Comparison of ENCODE assay signal across 8 mouse cellular contexts in genomic region chr2:28585043-28585571, GRCm38 (mm10). TPM values are rescaled to one million over a fixed set of nuclear protein-coding genes. Genes with fewer than 3 reads are reported as not detected.
DNase-seq lines count a peak whose midpoint lies in the region; ATAC-seq and TF ChIP-seq lines count a peak whose summit lies in the region.

No protein-coding gene starts in this region.

- no peak overlapping the region for H3K4me3 ChIP-seq in heart, adult 2 months

- H3K36me3 ChIP-seq in heart, adult 2 months (ENCODE audit: control insufficient read depth, insufficient read depth, low read length), result no peaks in the 10 kb centered on the region

- H3K27ac ChIP-seq in heart, adult 2 months, result no peak overlapping the region

- no peaks in the 10 kb centered on the region for H3K79me2 ChIP-seq in heart, adult 2 months (replicated peaks; ENCODE audit: control insufficient read depth, insufficient read depth, low read length)

- intact Hi-C loops in heart, adult 2 months (cut with DNase I), result loop anchor here (1.0 to 5.0 kb wide), 2 partner anchors 57 to 71 kb away; partner anchors contain the start of gene Tsc1
- intact Hi-C loops in gastrocnemius, postnatal 36 days (cut with DNase I), result loop anchor here (1.0 kb wide), 1 partner anchor 70 kb away; no protein-coding TSS in a partner anchor

- H3K27me3 ChIP-seq in heart, adult 2 months (ENCODE audit: control insufficient read depth, insufficient read depth, low read length), result no peaks in the 10 kb centered on the region

- no peak for TF ChIP-seq POLR2A in heart, adult 2 months (IDR thresholded peaks at IDR 0.05; ENCODE audit: insufficient read depth, low read depth, low read length)

- ATAC-seq in megakaryocyte-erythroid progenitor cell, adult 5-6 weeks (replicated peaks; ENCODE audit: low FRiP score, low TSS enrichment, poor library complexity, severe bottlenecking), result peak; percentile 58

- 11% methylated on average over 6 of the region's 6 CpGs for whole genome bisulfite sequencing in heart, adult 2 months

- TF ChIP-seq CTCF in heart, adult 2 months (IDR thresholded peaks at IDR 0.05), result peak; percentile 100

- peak; percentile 75 to 81 for DNase-seq in heart, adult 2 months
- no peak for DNase-seq in heart, adult 11 months
- DNase-seq in WW6 (ENCODE audit: low read depth, low spot score), result peak; percentile 61
- DNase-seq in cerebellum, postnatal 14 days, result peak; percentile 89 to 90
- peak; percentile 65 to 72 for DNase-seq in gastrocnemius, postnatal 36 days
- DNase-seq in layer of hippocampus, postnatal 14 days (ENCODE audit: low spot score in 2 of 2), result peak; percentile 76 to 88
- peak; percentile 68 to 87 for DNase-seq in spleen, postnatal 10 days (ENCODE audit: low spot score in 2 of 2)

- no peaks in the 10 kb centered on the region for H3K4me1 ChIP-seq in heart, adult 2 months (ENCODE audit: control insufficient read depth, insufficient read depth, low read length)

- H3K9ac ChIP-seq in heart, adult 2 months (ENCODE audit: low read depth, low read length), result no peak overlapping the region

- TF ChIP-seq EP300 in heart, adult 2 months (IDR thresholded peaks at IDR 0.05; ENCODE audit: insufficient read depth, low read depth, low read length), result peak; percentile 99

RNA-seq across cellular contexts. Expression of gene Gtf3c5, which starts 1.6 kb away (rescaled TPM):
- 10 to 100 TPM; 11.0 to 12.2 TPM for total RNA-seq in heart, adult 2 months (2021)
- polyA plus RNA-seq in heart, adult 2 months (2012; rRNA removed), result 14.3 and 21.9 TPM in 2 replicates
- 1 to 10 TPM; 5.9 to 6.2 TPM for total RNA-seq in gastrocnemius, postnatal 36 days (2021)
- total RNA-seq in layer of hippocampus, postnatal 14 days (2021), result 10 to 100 TPM; 17.0 to 18.1 TPM
- 33.9 and 43.0 TPM in 2 replicates for total RNA-seq in megakaryocyte-erythroid progenitor cell, adult 5-6 weeks (2014; fragmentation: Nextera tagmentation)
- 18.8 and 25.7 TPM in 2 replicates for total RNA-seq in megakaryocyte-erythroid progenitor cell, adult 5-6 weeks (2017)

RNA-seq across cellular contexts. Expression of gene Cel, which starts 21.9 kb away (rescaled TPM):
- total RNA-seq in heart, adult 2 months (2021), result not detected
- polyA plus RNA-seq in heart, adult 2 months (2012; rRNA removed), result not detected in 2 replicates
- not detected for total RNA-seq in gastrocnemius, postnatal 36 days (2021)
- total RNA-seq in layer of hippocampus, postnatal 14 days (2021), result not detected
- not detected in 2 replicates for total RNA-seq in megakaryocyte-erythroid progenitor cell, adult 5-6 weeks (2014; fragmentation: Nextera tagmentation)
- total RNA-seq in megakaryocyte-erythroid progenitor cell, adult 5-6 weeks (2017), result not detected in 2 replicates

RNA-seq across cellular contexts. Expression of gene Gfi1b, which starts 36.7 kb away (rescaled TPM):
- total RNA-seq in heart, adult 2 months (2021), result not detected
- 0.12 TPM in 2 replicates for polyA plus RNA-seq in heart, adult 2 months (2012; rRNA removed)
- total RNA-seq in gastrocnemius, postnatal 36 days (2021), result not detected
- total RNA-seq in layer of hippocampus, postnatal 14 days (2021), result not detected
- 331 and 332 TPM in 2 replicates for total RNA-seq in megakaryocyte-erythroid progenitor cell, adult 5-6 weeks (2014; fragmentation: Nextera tagmentation)
- total RNA-seq in megakaryocyte-erythroid progenitor cell, adult 5-6 weeks (2017), result 91.3 and 113 TPM in 2 replicates

RNA-seq across cellular contexts. Expression of gene Tsc1, which starts 55.9 kb away (rescaled TPM):
- 10 to 100 TPM; 24.9 to 29.3 TPM for total RNA-seq in heart, adult 2 months (2021)
- 11.5 and 22.7 TPM in 2 replicates for polyA plus RNA-seq in heart, adult 2 months (2012; rRNA removed)
- total RNA-seq in gastrocnemius, postnatal 36 days (2021), result 10 to 100 TPM; 30.4 to 35.5 TPM
- 10 to 100 TPM; 39.7 to 43.6 TPM for total RNA-seq in layer of hippocampus, postnatal 14 days (2021)
- total RNA-seq in megakaryocyte-erythroid progenitor cell, adult 5-6 weeks (2014; fragmentation: Nextera tagmentation), result 20.1 and 32.0 TPM in 2 replicates
- 10.9 and 24.3 TPM in 2 replicates for total RNA-seq in megakaryocyte-erythroid progenitor cell, adult 5-6 weeks (2017)

Comparison
In these comparisons a context has a peak if more than half of its experiments do, and no peak if none do; other contexts are left out.
1. RNA of gene Gfi1b, which starts 36.7 kb away (total RNA-seq): 91.3 to 332 TPM in megakaryocyte-erythroid progenitor cell, adult 5-6 weeks; not detected in heart, adult 2 months, not detected in gastrocnemius, postnatal 36 days and not detected in layer of hippocampus, postnatal 14 days; every median in the first group is over 10 times any median in the second.